Mouse (Mus musculus): ENCODE measurements at regions not wholly inside any gene's neighbourhood (a gene's known extent, or its start where the extent isn't known, plus 50 kb on each side); places are given as distances from the start of the nearest gene placed in this dataset.

DNA sequence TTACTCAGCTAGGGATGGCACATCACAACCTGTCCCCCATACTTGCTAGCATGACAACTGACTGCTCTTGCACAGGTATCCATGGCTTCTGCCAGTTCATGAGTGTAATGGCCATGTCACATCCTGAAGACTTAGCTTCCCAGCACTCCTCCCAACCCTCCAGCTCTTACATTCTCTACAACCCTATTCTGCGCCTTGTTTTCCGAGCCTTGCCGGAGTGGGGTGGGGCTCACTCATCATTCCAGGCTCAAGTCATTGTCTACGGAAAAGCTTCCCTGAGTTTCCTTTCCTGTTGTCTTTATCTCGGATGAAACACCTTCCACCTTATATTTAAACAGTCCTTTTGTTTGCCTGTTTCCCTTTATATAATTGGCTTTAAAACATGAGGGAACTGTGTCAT lies 69.6 kb downstream of the Prdm13 start:
- DNase-seq: no peak

- peak; percentile 9 for DNase-seq
Observed at GRCm38 (mm10) chr4:21614429-21614828, 71.3 kb downstream of the Prdm13 start.

DNA sequence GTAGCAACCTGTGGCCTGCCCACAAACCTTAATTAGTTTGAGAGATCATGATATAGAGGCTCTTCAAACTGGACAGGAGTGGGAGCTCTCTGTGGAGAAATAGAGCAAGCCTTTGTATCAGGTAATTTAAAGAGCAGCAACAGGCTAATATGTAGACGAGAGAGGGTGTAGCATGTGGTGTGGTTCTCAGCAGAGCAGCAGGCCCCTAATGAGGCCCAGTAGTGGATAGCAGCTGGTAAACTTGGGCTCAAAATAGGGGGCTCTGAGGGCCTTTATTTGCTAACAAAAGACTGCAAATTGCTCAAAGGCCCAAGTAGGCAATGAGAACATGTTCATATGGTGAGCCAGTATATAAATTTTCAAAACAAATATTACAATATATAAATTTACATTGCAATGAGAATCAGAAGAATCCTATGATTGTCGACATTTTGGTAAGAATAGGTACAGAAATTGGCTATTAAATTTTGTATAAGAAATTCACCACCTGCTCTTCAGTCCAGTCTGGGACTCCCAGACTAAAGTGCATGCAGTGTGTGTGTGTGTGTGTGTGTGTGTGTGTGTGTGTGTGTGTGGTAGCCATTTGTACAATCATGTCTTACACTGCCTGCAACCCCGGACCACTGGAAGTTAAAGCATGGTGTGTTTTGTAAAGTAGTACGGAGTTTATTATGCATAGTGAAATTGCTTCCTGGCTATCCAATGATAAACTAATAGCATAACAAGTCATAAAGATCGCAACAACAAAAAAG lies 74.1 kb downstream of the Prdm13 start:
- DNase-seq: peak; percentile 13

DNA sequence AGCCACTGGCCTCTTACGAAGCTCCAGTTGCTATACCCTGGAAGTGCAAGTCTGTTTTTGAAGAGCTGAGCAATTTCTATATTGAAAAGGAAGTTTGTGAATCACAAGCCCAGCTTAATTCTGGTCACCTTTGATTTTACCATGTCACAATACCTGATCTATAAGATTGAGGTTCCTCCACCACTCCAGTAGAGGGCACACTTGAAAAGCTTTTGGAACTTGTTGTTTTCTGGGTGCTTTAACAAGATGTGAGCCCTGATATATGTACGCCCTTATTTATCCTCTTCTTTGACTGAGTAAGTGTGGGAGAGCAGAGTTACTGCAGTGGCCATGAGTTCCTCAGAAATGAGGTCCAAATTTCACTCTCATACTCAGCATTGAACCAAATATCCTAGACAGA lies 87.7 kb downstream of the Prdm13 start:
- DNase-seq: peak; percentile 2

- DNase-seq: no peak
Observed at GRCm38 (mm10) chr4:21547771-21548170, 138.0 kb downstream of the Prdm13 start.

- DNase-seq: no peak
Observed at GRCm38 (mm10) chr4:21539583-21539982, 146.2 kb downstream of the Prdm13 start.

DNA sequence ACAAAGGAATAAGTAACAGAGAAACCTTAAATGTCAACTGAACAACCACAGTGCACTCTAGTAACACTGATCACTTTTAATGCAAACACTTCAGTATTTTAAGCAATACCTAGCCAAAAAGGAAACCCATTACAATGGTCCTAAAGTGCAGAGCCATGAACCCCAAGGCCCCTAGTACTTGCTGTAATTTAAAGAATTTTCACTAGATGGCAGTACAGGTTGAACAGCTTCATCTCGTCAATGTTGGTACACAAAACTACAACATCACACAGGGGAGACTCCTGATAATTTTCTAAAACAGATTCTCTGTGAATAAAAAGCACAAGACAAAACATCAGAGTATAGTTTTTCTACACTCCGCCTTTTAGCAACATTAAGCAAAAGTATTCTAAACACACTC lies 149.8 kb downstream of the Prdm13 start:
- DNase-seq: peak; percentile 43

DNA sequence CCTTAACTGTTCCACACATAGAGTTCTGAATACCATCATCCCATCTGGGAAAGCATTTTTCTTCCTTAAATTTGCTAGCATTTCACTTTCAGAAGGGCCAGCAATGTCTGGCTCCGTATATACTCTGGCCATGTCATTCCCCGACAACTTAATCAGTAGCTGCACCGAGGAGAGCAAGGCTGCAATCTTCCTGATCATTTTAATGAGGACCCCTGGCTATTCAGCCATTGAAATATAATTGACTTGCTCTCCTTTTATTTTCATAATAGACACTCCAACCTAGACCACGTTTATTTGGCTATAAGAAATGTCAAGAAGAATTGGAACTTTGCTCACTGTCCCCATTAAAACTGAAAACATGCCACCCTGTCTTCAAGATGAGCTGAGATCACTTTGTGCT lies 153.6 kb downstream of the Prdm13 start:
- no peak for DNase-seq

Measured in embryo, embryonic 11 days (tissue).